Mouse (Mus musculus) retina, postnatal 1 day (tissue): Measurements from ENCODE around the gene Tspan31.
"Not testable (repeated sequence)": the region's sequence is repeated elsewhere in the genome, so short reads cannot be mapped to it uniquely, and the experiment has no call there.

Experiments
- DNase-seq: peaks from one replicate; pipeline ENCODE4 v3.0.0-alpha.2; 2012

Tspan31 gene

GRCm38 (mm10) chr10:127083292-127083914, 13.3 kb upstream of the Tspan31 start:
- no peak for DNase-seq

GRCm38 (mm10) chr10:127081996-127082620, 12.0 kb upstream of the Tspan31 start:
- peak; percentile 73 for DNase-seq

DNA sequence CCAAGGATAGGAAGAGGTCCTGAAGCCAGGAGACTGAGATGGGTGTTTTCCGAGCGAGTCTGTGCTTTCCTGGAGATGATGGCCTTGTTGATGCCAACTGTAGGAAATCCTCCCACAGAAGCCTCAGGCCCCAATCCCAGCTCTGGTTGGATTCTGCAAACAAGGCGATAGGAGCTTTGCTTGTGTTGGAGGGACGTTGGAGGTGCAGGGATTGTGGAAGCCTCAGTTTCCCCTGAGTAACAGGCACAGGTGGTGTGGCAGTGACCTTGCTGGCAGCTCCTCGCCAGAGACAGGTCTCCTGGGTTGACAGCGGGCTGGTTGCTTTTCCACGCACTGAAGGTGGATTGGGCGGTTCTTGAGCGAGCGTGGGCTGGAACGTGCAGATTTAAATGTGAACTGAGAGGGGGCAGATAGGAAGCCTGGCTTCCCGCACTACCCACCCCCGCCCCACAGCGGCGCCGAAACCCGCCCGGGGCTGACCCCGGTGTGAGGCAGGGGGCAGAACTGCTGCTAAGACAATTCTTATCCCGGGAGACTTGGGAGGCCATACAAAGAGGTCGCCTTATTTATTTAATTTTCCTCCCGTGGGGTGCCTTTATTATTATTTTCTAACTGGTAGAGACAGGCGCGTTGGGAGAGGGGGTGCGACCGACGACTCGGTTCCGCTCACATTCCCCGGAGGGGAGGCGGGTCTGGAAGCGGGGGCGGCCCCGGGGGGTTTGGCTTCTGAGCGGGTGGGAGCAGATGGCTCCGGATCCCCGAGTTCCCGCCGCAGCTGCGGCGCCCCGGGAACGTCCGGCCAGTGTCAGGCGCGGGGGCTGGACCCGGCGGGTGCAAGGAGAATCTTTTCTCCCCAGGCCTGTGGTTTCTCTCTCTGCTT, 11.1 kb upstream of the Tspan31 start:
- DNase-seq: peak; percentile 27

DNA sequence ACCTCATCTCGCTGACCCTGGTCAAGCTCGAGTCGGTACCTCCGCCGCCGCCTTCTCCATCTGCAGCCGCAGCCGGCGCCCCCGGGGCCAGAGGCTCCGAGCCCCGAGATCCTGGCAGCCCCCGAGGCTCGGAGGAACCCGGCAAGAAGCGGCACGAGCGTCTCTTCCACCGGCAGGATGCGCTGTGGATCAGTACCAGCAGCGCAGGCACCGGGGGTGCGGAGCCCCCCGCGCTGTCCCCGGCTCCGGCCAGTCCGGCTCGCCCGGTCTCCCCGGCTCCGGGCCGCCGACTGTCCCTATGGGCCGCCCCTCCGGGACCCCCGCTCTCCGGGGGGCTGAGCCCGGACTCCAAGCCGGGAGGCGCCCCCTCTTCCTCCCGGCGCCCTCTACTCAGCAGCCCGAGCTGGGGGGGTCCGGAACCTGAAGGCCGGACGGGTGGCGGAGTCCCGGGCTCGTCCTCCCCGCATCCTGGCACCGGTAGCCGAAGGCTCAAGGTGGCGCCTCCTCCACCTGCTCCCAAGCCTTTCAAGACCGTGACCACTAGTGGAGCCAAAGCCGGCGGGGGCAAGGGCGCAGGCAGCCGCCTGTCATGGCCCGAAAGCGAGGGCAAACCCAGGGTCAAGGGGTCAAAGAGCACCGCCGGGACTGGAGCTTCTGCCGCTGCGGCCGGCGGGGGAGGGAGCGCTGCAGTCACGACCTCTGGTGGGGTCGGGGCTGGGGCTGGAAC, 9.8 kb upstream of the Tspan31 start:
- peak; percentile 58 for DNase-seq

GRCm38 (mm10) chr10:127078677-127079575, 8.9 kb upstream of the Tspan31 start:
- DNase-seq: peak; percentile 81

DNA sequence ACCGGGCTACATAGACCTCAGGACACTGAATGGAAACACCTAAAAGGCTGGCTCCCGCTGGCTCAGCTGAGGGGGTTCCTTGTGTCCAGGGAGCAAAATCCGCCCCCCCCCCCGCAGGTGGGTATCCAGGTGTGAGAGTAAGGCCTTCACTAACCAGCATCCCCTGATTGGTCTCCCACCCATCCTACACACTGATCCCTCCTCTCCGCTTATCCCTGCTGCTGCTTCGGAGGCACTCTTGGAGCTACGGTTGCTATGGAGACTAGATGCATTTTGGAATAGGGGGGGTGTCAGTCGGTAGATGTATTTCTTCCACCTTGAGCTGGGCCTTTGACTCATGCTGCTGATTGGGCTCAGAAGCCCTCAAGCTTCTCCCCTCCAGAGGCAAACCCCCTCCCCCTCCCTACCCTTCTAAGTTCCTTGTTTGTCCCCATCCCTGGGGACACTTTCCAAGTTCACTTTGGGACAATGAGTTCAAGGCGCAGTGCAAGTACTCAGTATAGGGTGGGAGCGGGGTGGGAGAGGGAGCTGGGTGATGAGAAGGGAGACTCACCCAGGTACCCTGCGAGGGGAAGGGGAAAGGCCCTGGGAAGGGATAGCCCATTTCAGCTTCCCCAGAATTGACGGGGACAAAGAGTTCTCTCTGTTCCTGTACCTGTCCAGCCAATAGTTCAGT, 8.1 kb upstream of the Tspan31 start:
- peak; percentile 56 for DNase-seq

DNA sequence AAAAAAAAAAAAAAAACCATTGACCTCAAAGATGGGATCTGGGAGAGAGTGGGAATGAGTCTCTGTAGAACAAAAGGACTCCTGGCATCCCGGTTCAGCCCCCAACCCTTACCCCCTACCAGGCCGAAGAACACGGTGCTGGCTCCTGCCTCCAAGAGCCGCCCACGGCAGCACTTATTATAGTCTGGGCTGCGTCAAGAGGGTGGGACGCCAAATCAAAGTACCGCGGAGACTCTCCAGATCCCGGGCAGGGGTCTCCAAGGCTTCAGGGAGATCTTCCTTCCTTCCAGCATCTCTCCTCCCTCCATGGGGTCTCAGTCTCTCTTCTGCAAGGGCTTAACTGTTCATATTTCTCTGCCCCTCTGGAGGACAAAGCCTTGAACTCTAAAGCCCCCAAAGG, 7.5 kb upstream of the Tspan31 start:
- DNase-seq: no peak

DNA sequence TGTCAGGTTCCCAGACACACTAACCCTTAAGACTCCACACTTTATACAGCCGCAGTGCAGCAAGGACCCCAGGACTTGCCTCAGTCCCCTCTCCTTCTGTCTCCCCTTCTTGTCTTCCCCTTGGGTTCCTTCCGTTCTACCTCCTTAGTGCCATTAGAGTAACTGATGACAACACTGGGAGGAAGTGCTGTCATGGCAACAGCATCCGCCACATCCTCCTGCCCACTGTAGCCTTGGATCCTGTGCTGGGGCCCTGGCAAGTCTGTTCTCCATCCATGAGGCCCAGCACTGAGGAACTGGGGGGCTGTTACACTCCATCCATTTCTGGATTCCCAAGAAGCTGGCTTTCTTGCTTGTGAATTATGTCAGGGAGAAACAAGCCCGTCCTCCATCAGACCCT, 6.0 kb upstream of the Tspan31 start:
- no peak for DNase-seq

DNA sequence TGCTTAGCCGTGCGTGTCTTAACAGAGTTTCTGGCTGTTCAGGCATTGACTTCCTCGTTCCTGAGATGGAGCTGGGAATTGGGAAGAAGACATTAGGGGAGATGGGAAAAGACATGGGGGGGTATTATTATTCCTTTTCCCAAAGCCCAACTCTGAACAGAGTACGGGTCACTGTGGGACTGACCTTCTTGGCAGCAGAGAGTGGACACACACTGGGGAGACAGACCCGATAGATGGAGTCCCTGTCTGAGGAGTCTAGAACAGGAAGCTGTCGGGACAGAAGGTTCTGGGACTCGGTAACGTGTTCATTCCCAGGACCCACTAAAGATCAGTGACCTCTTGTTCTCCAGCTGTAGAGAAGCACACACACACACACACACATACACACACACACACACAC, 5.6 kb upstream of the Tspan31 start:
- no peak for DNase-seq

- DNase-seq: no peak
Measured at GRCm38 (mm10) chr10:127075080-127075479, 5.0 kb upstream of the Tspan31 start, which contains the start of gene Agap2. TSS of gene Agap2 (plus strand) at chr10:127075284.

- DNase-seq: no peak
Measured at GRCm38 (mm10) chr10:127073981-127074380, 3.9 kb upstream of the Tspan31 start.

DNA sequence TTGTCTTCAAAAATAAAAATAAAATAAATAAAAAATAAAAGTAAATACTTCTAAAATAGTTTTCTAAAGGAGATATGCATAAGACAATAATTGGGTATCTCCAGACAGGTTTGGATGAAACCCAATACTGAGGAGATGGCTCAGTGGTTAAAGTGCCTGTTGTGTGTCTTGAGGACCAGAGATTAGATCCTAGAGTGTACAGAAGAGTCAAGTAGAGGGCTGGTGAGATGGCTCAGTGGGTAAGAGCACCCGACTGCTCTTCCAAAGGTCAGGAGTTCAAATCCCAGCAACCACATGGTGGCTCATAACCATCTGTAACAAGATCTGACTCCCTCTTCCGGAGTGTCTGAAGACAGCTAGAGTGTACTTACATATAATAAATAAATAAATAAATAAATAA, 2.9 kb upstream of the Tspan31 start:
- not testable (repeated sequence) for DNase-seq

- not testable (repeated sequence) for DNase-seq
Measured at GRCm38 (mm10) chr10:127072270-127072669, 2.2 kb upstream of the Tspan31 start.

- no peak for DNase-seq
Measured at GRCm38 (mm10) chr10:127071203-127071602, 1.1 kb upstream of the Tspan31 start.

DNA sequence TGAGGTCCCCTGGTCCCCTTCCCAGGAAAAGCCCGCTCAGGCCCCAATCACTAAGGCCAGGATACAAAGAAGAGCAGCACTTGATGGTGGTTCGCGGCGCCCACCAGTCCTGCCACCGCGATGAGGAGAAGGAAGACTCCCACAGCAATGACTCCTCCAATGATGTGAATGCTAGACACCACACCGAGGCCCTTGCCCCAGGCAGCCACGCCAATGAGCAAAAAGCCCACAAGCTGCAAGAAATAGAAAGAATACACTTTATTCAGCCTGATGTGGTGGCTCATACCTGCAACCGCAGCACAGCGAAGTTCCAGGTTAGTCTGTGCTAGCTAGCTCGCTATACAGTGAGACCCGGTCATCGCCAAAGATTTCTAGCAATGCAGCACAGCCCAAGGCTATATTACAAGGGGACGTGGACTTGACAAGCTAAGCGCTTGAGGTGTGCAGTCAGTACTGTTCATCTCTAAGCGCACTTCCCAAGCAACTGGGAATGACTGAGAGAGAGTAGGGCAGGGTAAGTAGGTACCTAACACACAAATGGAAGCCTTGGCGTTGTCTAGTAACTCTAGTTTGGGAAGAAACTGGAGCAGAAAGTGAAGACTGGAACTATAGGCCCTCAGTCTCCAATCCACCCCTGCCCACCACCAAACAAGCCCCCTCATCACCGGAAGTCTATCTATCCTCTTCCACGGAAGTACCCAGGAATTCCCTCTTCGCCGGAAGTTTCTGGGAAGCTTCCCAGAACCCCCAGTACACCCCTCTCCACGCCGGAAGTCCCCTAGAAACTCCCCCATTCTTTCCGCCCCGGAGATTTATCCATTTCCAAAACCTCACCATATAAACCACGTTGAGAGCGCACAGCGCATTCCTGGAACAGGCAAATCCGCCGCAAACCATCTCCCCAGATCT, 529 bp downstream of the Tspan31 start:
- DNase-seq: no peak

GRCm38 (mm10) chr10:127068360-127069038, 1.6 kb downstream of the Tspan31 start:
- no peak for DNase-seq

DNA sequence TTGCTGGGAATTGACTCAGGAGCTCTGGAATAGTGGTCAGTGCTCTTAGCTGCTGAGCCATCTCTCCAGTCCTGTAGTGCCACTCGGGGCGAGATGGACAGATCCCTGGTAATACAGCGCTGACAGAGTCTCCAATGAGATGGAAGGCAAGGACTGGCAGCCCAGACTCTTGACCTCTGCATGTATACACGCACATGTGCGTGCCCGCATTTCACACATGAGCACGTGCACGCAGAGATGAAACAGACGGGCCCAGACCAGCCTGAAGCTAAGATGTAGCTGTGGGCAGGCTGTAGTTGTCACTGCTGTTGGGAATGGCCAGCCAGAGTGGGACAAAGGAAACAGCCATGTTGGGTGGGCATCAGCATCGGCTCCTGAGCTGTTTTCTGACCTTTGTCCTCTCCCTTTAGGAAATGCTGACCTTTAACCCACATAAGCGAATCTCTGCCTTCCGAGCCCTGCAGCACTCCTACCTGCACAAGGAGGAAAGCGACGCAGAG, 3.5 kb downstream of the Tspan31 start:
- DNase-seq: no peak

DNA sequence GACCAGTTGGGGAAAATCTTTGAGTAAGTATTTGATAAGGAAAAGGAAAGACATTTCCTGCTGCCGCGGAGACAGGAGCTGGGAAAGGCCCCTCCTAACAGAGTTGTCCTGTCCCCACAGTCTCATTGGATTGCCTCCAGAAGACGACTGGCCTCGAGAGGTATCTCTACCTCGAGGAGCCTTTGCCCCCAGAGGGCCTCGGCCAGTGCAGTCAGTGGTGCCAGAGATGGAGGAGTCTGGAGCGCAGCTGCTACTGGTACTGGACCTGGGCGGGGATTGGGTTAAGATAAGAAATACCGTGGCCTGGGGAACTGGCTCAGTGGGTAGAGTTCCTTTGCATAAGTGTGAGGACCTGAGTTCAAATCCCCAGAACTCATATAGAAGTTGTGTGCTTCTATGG, 4.1 kb downstream of the Tspan31 start:
- DNase-seq: no peak
